Mouse (Mus musculus) right cerebral cortex, postnatal 4 days (tissue): ENCODE measurements at regions not wholly inside any gene's neighbourhood (a gene's known extent, or its start where the extent isn't known, plus 50 kb on each side); places are given as distances from the start of the nearest gene placed in this dataset.

ENCODE experiments used
- DNase-seq: peaks from one replicate; pipeline ENCODE4 v3.0.0-alpha.2; 2022

DNA sequence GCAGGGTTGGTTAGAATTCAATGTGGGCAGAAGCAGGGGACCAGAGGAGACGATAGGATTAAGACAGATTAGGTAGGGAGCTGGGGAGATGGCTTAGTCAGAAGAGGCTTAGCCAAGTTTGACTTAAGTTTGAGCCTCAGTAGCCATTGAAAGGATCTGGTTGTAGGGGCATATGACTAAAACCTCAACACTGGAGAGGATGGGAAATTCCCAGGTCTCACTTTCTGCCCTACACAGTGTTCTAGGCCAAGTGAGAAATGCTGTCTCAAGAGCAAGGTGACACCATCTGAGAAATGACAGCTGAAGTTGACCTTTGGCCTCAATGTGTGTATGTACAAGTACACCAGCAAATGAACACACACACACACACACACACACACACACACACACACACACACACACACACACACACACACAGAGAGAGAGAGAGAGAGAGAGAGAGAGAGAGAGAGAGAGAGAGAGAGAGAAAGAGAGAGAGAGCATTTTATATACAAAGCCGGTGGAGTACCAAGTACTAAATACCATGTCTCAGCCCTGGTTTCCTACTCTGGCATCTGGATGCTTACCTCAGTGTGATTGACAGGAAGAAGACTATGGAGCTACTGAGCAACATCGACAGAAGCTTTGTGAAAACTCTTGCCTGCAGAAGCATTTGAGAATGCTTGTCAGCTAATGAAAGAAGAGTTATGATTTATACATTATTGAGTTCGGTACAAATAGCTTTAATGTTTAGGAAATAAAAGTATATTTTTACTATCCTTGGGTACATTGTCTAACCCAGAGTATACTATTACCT, 85.3 kb upstream of the 4933412E24Rik start:
- no peak for DNase-seq

DNA sequence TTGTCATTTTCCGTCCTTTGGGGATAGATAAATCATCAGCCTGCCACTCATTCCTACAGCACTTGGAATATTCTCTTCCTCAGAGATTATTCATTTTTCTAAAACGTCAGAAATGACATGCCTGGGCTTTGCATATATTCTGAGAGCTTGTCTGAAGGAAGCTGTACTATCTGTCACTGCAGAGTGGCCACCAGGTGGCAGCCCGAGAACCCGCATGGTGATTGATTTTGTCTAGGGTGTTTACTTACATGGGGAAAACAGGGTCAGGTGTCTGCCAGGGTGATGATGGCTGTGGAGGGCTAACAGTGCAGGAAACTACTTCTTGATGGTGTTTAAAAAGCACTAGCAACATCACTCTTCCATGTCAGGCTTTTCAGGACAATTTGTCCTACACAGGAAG, 80.7 kb upstream of the 4933412E24Rik start:
- peak; percentile 79 for DNase-seq

DNA sequence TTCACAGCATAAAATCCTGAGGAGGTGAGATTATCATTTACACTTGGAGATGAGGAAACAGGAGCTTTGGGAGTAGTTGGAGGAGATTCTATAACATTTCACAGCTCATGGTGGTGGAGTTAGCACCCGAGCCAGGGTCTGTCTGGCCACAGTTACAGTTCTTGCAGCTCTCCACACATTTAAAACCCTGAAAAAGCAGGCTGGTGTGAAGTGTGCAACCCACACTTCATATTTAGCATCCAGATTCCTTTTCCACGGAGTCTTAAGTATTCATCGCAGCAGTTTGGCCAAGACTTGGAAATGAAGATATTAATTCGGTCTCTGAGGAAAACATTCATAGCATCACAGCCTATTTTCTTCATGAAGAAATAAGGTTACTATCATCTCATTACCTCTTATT, 79.7 kb upstream of the 4933412E24Rik start:
- no peak for DNase-seq

DNA sequence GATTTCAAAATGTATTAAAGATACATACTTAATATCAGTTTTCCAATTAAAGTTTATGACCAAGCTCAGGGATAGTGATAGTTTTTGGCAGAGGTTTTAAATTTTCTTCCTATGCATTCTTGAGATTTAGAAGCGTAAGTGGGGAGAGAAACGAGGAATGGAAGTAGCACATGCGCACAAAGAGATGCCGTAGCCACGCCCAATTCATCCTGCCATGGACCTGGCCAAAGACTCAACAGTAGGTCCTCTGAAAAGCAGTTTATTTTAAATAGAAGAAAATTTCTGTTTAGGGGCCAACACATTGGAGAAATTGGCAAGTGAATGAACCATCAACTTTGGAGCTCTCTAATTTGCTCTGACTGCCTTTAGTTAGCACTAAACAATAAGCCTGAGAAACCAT, 73.5 kb upstream of the 4933412E24Rik start:
- no peak for DNase-seq

DNA sequence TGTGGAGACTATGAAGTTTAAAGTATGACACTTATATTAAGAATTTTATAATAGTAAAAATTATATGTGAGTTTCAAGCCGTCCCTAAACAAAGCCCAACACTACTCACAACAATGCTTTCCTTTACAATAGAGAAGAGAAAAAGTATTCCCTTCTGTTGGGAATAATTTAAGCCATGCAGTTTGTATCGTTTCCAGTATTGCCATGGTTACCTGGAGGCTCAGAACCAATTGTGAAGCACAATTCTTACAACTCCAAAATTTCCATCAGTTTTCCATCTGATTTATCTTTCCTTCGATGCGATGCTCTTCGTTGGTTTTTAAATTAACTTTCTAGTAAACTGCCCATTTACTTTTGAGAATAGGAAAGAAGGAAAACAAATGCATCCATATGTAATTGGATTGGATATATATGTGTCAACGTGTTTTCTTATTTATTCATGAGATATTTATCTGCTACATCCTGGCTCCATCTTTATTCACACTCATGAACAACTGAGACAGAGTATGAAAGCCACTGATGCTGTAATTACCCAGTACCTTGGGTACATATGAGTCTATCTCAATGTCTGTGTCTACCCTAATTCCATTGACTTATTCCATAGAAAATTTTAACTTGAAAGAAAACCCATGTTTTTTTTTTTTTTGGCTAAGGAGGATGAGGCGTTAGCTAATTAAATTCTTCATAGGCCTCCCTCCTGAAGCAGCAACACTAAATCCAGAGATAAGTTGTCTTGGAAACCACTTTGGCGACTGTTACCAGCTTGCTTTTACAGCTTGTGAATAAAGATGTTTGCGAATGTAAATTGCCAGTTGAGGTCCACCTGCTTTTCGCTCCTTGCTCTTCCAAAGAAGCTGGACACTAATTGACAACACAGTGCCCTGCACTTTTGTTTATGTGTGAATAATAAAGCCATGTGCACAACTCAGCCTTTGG, 72.8 kb upstream of the 4933412E24Rik start:
- no peak for DNase-seq
